In genomic region chr16:73107608-73108007, GRCm38 (mm10) we compare ENCODE assay signal across 17 mouse cellular contexts.
A peak's percentile ranks its signal among the peaks of the same experiment; 100 is the strongest.
DNase-seq lines count a peak whose midpoint lies in the region; ATAC-seq lines count a peak whose summit lies in the region.
"Had no signal": no experiment of that assay in that cellular context is flagged by ENCODE, and none has a peak within 500 bp of the region (broad histone marks: within the 10 kb centered on the region; RNA-seq: fewer than 3 reads in every experiment).

No protein-coding gene starts in this region.

- peaks cover 35% of the 10 kb centered on the region for H3K4me1 ChIP-seq in forebrain, embryonic 15.5 days
- peaks cover 9% of the 10 kb centered on the region for H3K4me1 ChIP-seq in forebrain, embryonic 10.5 days
- H3K4me1 ChIP-seq in midbrain, embryonic 15.5 days: peaks cover 18% of the 10 kb centered on the region; the same call in 1 of the 2 replicates
- H3K4me1 ChIP-seq in midbrain, embryonic 13.5 days (replicated peaks): peaks cover 23% of the 10 kb centered on the region
- H3K4me1 ChIP-seq in limb, embryonic 10.5 days: peaks cover 24% of the 10 kb centered on the region
- H3K4me1 ChIP-seq: megakaryocyte, embryonic 14.5 days had no signal

- no peaks in the 10 kb centered on the region for H3K27me3 ChIP-seq in forebrain, embryonic 15.5 days
- no peaks in the 10 kb centered on the region for H3K27me3 ChIP-seq in forebrain, embryonic 10.5 days (ENCODE audit: poor library complexity, severe bottlenecking)
- no peaks in the 10 kb centered on the region for H3K27me3 ChIP-seq in midbrain, embryonic 15.5 days (replicated peaks)
- H3K27me3 ChIP-seq in midbrain, embryonic 13.5 days: no peaks in the 10 kb centered on the region
- no peaks in the 10 kb centered on the region for H3K27me3 ChIP-seq in limb, embryonic 10.5 days (ENCODE audit: low read depth, poor library complexity, severe bottlenecking)
- H3K27me3 ChIP-seq: embryonic facial prominence, embryonic 15.5 days; megakaryocyte, embryonic 14.5 days; Patski had no signal

- H3K4me2 ChIP-seq in forebrain, embryonic 15.5 days (replicated peaks): peak overlapping the region; percentile 8
- H3K4me2 ChIP-seq in midbrain, embryonic 15.5 days: 0 out of 2 replicates have a peak overlapping the region, but pooled peaks have one; percentile 16
- H3K4me2 ChIP-seq in midbrain, embryonic 13.5 days (replicated peaks): no peak overlapping the region
- H3K4me2 ChIP-seq: embryonic facial prominence, embryonic 15.5 days had no signal

- ATAC-seq in forebrain, embryonic 15.5 days (replicated peaks): peak; percentile 75
- no peak for ATAC-seq in midbrain, embryonic 15.5 days (replicated peaks)
- ATAC-seq in midbrain, embryonic 13.5 days: no peak
- ATAC-seq: Patski had no signal

- H3K9ac ChIP-seq in forebrain, embryonic 15.5 days (replicated peaks): no peak overlapping the region
- no peak overlapping the region for H3K9ac ChIP-seq in midbrain, embryonic 15.5 days
- no peak overlapping the region for H3K9ac ChIP-seq in midbrain, embryonic 13.5 days (replicated peaks)
- H3K9ac ChIP-seq: embryonic facial prominence, embryonic 15.5 days; liver, embryonic 14.5 days had no signal

- 42% methylated on average over 9 of the region's 9 CpGs for WGBS in forebrain, embryonic 15.5 days
- 86% methylated on average over 9 of the region's 9 CpGs for WGBS in forebrain, embryonic 10.5 days
- 77% methylated on average over 9 of the region's 9 CpGs for WGBS in midbrain, embryonic 15.5 days
- 79% methylated on average over 9 of the region's 9 CpGs for WGBS in midbrain, embryonic 13.5 days
- WGBS in limb, embryonic 10.5 days: 89% methylated on average over 9 of the region's 9 CpGs

- H3K27ac ChIP-seq in forebrain, embryonic 15.5 days (replicated peaks): peak overlapping the region; percentile 74
- no peak overlapping the region for H3K27ac ChIP-seq in forebrain, embryonic 10.5 days
- 0 out of 2 replicates have a peak overlapping the region, but pooled peaks have one; percentile 25 for H3K27ac ChIP-seq in midbrain, embryonic 15.5 days
- no peak overlapping the region for H3K27ac ChIP-seq in midbrain, embryonic 13.5 days
- peak overlapping the region; percentile 36; the same call in 1 of the 2 replicates for H3K27ac ChIP-seq in limb, embryonic 10.5 days
- H3K27ac ChIP-seq: embryonic facial prominence, embryonic 15.5 days; liver, embryonic 14.5 days had no signal

- H3K9me3 ChIP-seq in forebrain, embryonic 15.5 days: no peaks in the 10 kb centered on the region
- no peaks in the 10 kb centered on the region for H3K9me3 ChIP-seq in forebrain, embryonic 10.5 days
- no peaks in the 10 kb centered on the region for H3K9me3 ChIP-seq in midbrain, embryonic 15.5 days
- H3K9me3 ChIP-seq in midbrain, embryonic 13.5 days: no peaks in the 10 kb centered on the region
- H3K9me3 ChIP-seq in limb, embryonic 10.5 days (replicated peaks): no peaks in the 10 kb centered on the region
- H3K9me3 ChIP-seq: embryonic facial prominence, embryonic 15.5 days; megakaryocyte, embryonic 14.5 days had no signal

- no peak overlapping the region for H3K4me3 ChIP-seq in forebrain, embryonic 15.5 days
- no peak overlapping the region for H3K4me3 ChIP-seq in forebrain, embryonic 10.5 days
- H3K4me3 ChIP-seq in midbrain, embryonic 15.5 days: no peak overlapping the region
- no peak overlapping the region for H3K4me3 ChIP-seq in midbrain, embryonic 13.5 days (replicated peaks)
- no peak overlapping the region for H3K4me3 ChIP-seq in limb, embryonic 10.5 days
- H3K4me3 ChIP-seq: embryonic facial prominence, embryonic 15.5 days; megakaryocyte, embryonic 14.5 days had no signal

- no peak for DNase-seq in forebrain, embryonic 10.5 days (ENCODE audit: extremely low spot score, low spot score)
- peak; percentile 40 for DNase-seq in cerebellum, adult 9-11 months
- DNase-seq in limb, embryonic 10.5 days (ENCODE audit: low spot score): no peak
- DNase-seq in spleen, postnatal 36 days (ENCODE audit: low spot score in 2 of 2): no peak
- no peak for DNase-seq in layer of hippocampus, postnatal 14 days (ENCODE audit: low spot score in 2 of 2)
- DNase-seq: B cell, adult 2 months; gastrocnemius, postnatal 25 days; kidney, adult 8-10 months; kidney, postnatal 36 days; lung, postnatal 10 days had no signal

- H3K36me3 ChIP-seq in forebrain, embryonic 15.5 days: no peaks in the 10 kb centered on the region
- no peaks in the 10 kb centered on the region for H3K36me3 ChIP-seq in forebrain, embryonic 10.5 days (replicated peaks)
- H3K36me3 ChIP-seq in midbrain, embryonic 15.5 days (replicated peaks): no peaks in the 10 kb centered on the region
- H3K36me3 ChIP-seq in midbrain, embryonic 13.5 days: no peaks in the 10 kb centered on the region
- no peaks in the 10 kb centered on the region for H3K36me3 ChIP-seq in limb, embryonic 10.5 days
- H3K36me3 ChIP-seq: embryonic facial prominence, embryonic 15.5 days had no signal

Comparison
In these comparisons a context has a peak if more than half of its experiments do, and no peak if none do; other contexts are left out.
1. H3K27ac ChIP-seq: peak in forebrain, embryonic 15.5 days (single experiment), midbrain, embryonic 15.5 days (single experiment) and limb, embryonic 10.5 days (single experiment); none in forebrain, embryonic 10.5 days (single experiment) and midbrain, embryonic 13.5 days (single experiment).